Mouse (Mus musculus): Measurements from ENCODE around the gene Lamtor5. TPM values are rescaled to one million over a fixed set of nuclear protein-coding genes. Genes with fewer than 3 reads are reported as not detected.

The Lamtor5 gene
- polyA plus RNA-seq (2012; ENCODE audit: low replicate concordance), result 21.5 and 22.2 TPM in 2 replicates

DNA sequence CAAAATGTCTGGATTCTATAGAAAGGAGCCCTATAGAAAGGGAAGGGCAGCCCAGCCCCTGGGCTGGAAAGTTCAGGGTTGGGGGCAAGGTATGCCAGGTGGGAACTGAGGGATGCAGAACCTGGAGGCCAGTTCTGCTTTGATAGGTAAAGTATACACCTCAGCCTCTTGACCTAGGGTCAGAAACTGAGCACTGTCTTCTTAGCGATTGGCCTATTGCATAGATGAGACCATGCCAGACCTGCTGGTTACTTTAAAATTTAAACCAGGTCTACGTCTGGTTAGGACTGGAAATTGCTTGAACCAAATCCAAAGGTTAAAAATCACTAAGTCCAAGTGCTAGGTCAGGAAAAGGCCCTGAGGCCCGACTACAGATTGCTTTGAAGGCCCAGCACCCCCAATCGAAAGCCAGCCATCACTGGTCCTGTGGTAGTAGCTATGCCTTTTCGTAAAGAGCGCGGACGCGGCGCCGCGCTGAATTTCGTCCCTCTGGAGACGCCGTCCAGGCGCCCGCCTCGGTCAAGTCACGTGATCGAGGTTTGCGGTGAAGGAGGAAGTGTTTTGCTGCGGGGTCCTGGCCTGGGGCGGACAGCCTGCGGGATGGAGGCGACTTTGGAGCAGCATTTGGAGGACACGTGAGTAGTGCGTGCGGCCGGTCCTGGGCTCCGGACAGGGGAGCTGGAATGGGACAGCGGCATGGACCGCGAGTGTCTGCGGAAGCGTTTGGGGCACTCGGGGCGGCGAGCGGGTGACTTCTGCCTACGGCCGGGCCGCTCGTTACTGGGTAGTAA is at the start of gene Lamtor5:
Gene Lamtor5, plus strand, starts transcription at position 380 of the 791 bp plus-strand sequence.

DNA sequence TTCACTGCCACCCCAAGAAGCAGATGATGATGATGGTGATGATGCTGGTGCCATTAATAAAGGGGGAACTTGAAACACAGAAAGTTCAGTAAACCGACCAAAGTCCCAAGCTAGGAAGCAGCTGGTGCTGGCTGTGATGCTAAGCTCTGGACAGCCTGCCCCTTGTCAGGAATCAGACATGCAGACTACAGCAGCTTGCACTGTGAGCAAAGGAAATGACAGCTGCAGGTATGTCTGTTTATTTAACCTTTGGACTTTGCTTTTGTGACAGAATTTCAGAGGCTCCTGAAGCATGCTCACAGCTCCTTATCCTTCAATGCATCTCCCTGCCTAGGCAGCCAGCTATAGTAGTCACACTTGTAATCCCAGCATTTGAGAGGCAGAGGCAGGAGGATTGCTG is 48.1 kb upstream of the Lamtor5 start, which contains the start of gene A630076J17Rik:
Gene A630076J17Rik, plus strand, starts transcription at position 88 of the 400 bp plus-strand sequence.

DNA sequence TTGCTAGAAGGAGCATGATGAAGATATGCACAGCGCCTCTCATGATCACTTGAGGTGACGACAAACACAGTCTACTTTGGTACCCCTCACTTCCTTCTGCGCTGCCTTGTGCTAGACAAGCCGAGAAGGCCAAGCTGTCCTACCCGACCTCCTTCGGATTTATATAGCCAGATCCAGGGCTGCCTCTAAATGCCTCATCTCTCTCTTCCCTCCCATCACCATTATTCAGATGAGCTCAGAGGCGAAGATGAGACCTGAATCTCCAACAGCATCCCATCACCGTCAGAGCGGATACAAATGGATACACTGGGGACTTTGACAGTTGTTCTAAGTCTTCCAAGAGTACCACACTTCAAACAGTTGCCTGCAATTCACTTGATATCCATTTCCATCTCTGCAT is 39.1 kb upstream of the Lamtor5 start, which contains the start of gene Prok1:
Gene Prok1, minus strand, starts transcription at position 101 of the 400 bp plus-strand sequence.

DNA sequence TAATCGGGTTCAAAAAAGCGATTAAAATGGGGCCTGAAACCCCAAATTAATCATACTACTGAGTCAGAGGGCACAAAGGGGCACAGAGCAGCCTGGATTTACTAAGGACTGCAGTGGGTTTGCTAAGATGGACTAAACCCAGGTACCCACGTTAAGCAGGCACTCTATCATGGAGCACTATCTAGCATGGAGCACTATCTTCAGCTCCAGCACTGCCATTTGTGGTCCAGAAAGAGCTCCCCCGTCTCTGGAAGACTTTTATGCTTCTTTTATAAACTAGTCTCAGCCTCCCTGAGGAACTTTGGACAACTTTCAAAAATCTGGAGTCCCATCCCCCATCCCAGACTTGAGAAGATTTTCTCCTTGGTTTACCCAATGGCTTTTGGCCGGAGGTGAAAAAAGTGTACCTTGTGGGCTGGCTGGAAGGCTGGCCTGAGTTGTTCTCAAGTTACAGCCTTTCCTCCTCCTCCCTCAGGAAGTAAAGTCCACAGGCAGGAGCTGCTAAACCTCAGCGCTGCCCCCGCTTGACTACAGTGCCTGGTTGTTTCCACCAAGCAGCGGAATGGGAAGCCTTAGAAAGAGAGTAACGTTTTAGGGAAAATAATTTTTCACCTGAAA is 12.2 kb downstream of the Lamtor5 start, which contains the start of gene Slc16a4:
Gene Slc16a4, plus strand, starts transcription at position 467 of the 618 bp plus-strand sequence.

Other genes starting within 250 kb of the Lamtor5 start
- 44.5 and 89.0 TPM in 2 replicates for gene Kcna3, start 242.7 kb upstream of the Lamtor5 start, polyA plus RNA-seq (2012; ENCODE audit: low replicate concordance)
- gene Kcna2, start 177.7 kb upstream of the Lamtor5 start, polyA plus RNA-seq (2012; ENCODE audit: low replicate concordance), result 0.85 and 2.3 TPM in 2 replicates
- not detected in 2 replicates for gene Kcna10, start 95.8 kb upstream of the Lamtor5 start, polyA plus RNA-seq (2012; ENCODE audit: low replicate concordance)
- 0.21 TPM in 1 of 2 replicates, not detected in the other for gene Cym, start 57.1 kb upstream of the Lamtor5 start, polyA plus RNA-seq (2012; ENCODE audit: low replicate concordance)
- not detected in 2 replicates for gene A630076J17Rik, start 48.2 kb upstream of the Lamtor5 start, polyA plus RNA-seq (2012; ENCODE audit: low replicate concordance)
- gene Prok1, start 39.2 kb upstream of the Lamtor5 start, polyA plus RNA-seq (2012; ENCODE audit: low replicate concordance), result 0.03 TPM in 1 of 2 replicates, not detected in the other
- gene Slc16a4, start 12.4 kb downstream of the Lamtor5 start, polyA plus RNA-seq (2012; ENCODE audit: low replicate concordance), result not detected in 2 replicates
- gene Rbm15, start 54.8 kb downstream of the Lamtor5 start, polyA plus RNA-seq (2012; ENCODE audit: low replicate concordance), result 9.8 and 14.8 TPM in 2 replicates
- gene Kcnc4, start 180.7 kb downstream of the Lamtor5 start, polyA plus RNA-seq (2012; ENCODE audit: low replicate concordance), result 0.04 TPM in 1 of 2 replicates, not detected in the other
- 0.08 and 0.09 TPM in 2 replicates for gene Slc6a17, start 239.2 kb downstream of the Lamtor5 start, polyA plus RNA-seq (2012; ENCODE audit: low replicate concordance)